Mouse (Mus musculus) liver (tissue): ENCODE results near the gene Tbc1d16.

Experiments used
- DNase-seq: peaks from one replicate; pipeline ENCODE4 v3.0.0-alpha.2; 2020; ENCODE audit warnings: mixed read lengths

The Tbc1d16 gene

DNA sequence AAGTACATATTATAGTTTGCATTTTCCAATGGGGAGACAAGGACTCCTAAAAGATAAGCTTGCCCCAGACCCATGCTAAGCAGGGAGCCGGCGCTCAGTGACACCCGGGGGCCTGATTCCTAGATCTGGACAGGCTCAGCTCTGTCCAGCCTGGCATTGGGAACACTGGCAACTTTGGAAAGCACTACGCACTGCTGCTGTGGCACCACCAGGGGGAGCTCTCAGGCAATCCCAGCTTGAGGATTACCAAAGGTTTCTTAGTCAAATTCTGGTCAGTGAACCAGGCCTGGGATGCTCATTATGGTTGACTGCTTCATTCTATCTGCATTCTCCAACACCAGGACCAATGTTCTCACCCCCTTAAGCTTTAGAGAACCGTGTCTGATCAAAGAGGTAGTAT is 21.7 kb downstream of the Tbc1d16 start:
- peak; percentile 67 for DNase-seq

DNA sequence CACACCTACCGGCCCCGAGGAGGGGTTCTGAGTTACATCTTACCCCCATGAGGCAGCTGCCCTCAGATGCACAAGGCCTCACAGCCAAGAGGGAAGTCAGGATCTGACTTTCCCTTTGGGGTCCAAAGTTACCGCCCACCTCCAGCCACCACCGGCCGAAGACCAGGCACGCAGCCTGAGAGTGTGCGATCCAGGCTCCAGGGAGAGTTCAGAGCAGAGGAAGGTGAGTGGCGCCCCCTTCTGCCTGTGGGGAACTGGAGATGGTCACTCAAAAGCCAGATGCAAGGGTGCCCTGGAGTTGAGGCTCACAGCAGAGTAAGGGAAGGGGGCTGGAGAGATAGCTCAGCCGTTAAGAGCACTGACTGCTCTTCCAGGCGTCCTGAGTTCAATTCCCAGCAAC is 22.6 kb downstream of the Tbc1d16 start:
- no peak for DNase-seq

DNA sequence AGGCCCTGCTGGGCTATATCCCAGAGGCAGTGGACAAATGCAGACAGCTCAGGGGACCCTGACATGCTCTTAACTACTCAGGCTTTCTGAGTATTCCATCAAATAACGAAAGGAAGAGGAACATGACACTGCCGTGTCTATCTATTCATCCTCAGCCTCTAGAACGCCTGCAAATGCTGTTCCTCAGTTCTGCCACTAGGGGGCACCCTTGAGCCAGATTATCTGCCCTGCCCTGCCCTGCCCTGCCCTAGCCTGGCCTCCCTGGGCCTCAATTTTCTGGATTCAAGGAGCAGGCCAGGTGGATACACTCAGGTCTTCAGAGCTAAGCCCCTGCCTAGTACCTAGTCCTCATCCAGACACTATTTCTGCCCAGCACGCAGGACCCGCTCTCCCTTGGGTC is 24.9 kb downstream of the Tbc1d16 start:
- DNase-seq: peak; percentile 45

DNA sequence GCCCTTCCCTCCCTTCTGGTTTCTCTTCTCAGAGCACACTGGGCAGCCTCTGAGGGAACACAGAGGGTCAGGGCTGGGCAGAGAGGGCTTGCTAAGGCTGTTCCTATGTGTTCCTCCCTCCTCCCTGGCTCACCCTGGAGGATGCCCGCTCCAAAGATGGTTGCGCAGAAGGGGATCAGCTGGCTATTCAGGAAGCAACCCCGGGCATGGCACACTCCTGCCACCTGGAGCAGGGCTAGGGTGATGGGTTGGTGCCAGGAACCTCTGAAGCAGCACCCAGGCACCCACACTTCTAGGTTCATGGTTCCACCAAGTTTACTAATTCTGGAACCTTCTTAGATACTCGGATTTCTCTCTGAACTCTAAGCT is 29.1 kb downstream of the Tbc1d16 start:
- DNase-seq: no peak

DNA sequence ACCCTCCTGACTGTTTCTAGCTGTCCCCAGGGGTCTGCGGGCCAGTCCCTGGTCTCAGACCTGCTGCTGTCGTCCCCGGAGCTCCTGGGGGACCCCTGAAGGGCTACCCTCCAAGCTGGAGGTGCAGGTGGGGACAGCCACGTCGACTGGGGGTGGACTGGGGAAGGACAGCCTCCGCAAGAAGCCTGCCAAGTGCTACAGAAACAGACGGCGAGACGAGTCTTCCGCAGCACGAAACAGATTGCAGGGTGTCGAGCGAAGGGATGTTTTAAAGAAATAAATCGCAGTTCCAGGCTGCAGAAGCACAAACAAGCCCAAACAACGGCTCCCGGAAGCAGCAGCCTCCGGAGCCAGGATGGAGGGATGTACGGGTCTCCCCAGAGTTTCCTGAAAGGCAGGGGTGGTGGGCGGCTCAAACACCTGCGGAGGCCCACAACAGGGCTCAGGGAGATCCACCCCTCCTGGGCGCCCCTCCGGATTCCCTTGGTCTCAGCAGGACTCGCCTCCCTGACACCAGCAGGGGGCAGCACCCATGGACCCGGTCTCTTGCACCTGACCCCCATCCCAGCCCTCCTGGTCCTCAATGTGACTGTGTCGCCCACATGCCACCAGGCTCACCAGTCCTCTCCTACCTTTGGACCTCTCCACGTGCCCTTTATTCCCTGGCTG is 29.6 kb downstream of the Tbc1d16 start:
- no peak for DNase-seq

DNA sequence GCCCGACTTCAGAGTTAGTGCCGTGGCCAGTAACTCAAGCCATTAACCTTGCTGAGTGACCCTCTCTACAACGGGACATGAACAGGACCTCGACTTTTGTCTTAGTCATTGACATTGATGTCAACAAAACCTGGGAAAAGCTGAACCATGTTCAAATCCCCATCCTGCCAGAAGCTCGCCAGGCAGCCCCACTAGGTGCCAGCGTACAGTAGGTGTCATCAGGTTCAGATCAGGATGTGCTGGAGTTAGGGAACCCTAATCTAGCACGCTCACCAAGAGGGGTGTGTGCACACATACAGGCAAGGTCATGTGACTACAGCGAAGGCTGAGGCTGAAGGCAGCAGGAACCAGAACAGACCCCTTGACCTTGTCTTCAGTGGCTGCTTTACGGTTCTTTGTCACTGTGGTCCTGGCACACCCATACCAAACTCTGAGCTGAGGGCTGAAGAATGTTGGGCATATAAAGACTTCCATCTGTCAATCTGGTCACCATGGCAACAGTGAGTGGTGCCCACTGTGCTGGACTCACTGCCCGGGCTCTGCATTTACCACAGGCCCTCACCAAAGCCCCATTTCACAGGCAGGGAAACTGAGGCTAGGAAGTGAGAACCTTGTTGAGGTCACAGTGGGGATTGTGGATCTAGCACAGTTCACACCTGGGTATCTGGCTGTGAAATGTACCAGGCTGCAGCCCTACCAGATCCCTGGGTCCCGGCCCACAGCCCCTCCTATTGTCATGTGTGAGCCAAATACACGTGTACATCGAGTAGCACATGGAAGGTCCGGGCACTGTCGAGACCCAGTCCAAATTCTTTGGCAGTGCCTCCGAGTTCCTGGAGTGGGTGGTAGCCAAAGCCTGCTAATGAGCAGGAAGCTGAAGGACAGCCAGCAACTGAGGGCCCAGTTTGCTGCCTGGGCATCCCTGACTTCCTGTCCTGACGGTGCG is 30.4 kb downstream of the Tbc1d16 start:
- DNase-seq: no peak

DNA sequence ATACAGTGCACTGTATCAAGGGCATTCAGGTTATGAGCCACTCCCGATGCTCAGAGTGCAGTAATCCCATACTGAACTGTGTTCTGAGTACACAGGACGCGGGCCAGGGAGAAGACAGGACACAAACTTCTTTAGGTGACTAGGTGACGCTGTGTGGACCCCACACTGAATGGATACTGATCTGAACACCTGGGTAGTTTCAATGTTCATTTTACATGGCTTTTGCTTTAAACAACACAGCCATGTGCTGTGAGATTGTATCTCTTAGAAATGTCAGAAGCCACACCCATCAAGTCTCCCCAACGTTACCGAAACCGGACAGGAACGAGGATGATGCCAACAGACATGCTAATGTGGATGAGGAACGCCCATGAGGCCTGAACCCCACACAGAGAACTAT is 35.7 kb downstream of the Tbc1d16 start:
- no peak for DNase-seq

DNA sequence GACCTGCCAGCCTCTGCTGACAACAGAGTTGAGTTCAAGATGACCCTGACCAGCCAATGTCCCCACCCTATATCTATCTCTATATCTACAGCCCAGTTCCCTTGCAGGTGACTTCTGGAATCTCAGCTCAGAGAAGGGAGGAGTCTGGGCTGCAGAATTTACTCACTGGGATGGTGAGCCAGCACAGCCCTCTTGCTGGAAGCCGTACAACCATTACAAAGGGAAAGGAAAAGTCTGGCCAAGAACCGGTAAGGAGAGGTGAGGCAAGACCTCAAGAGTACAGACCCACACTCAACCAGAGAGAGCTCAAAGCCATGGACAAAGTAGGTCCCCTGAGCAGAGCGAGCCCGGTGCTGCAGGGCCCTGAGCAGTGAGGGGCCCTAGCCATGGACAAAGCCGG is 36.1 kb downstream of the Tbc1d16 start:
- no peak for DNase-seq

DNA sequence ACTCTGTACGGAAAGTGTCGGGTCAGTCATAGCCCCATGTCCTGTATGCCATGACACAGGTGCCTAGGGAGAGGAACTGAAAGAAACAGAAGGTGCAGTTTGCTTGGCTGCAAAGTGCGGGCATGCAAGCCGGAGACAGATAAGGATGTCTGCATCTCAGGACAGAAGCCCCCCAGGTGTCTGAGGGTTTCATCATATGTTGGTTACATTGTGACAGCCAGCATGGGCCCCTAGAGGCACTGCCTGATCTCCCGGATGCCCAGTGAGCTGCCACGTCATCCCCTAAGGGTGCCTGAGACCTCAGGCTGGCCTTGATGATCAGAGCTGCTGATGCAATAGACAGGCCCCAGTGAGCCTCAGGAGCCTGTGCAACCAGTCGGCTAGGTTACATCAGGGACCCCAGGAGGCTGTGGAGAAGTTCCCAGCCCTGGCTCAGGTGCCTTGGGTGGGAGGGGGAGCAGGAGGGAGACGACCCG is 36.7 kb downstream of the Tbc1d16 start:
- DNase-seq: no peak

DNA sequence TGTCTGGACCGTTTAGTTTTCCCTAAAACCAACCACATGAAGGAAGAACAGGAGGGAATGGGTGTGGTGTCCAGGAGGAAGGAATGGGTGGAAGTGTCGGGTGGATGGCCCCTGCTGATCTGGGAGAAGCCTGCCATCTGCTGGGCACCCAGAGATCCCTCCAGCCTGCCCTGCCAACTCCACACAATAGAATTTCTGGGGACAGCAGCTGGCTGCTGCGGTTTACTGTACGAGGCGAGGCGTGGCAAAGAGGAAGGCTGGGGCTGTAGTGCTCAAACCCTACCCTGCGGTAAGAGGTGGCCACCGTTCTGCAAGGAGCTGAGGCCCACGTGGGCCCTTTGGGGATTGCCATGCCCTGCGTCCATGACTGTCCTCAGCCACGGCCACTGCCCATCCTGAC is 37.8 kb downstream of the Tbc1d16 start:
- DNase-seq: peak; percentile 54

DNA sequence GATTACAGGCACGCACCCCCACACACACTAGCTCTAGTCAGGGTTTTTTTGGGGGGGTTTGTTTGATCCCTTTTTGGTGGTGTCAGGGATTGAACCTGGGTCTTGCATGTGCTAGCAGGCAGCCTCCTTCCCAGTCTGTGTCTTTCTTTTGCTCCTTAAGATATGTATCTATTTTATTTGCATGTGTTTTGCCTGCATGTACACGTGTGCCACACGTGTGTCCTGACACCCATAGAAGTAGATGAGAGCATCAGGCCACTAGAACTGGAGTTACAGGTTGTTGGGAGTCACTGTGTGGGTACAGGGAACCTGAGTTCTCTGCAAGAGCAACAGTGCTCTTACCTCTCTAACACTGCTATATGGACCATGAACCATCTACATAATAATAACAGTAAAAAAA is 39.0 kb downstream of the Tbc1d16 start:
- no peak for DNase-seq

DNA sequence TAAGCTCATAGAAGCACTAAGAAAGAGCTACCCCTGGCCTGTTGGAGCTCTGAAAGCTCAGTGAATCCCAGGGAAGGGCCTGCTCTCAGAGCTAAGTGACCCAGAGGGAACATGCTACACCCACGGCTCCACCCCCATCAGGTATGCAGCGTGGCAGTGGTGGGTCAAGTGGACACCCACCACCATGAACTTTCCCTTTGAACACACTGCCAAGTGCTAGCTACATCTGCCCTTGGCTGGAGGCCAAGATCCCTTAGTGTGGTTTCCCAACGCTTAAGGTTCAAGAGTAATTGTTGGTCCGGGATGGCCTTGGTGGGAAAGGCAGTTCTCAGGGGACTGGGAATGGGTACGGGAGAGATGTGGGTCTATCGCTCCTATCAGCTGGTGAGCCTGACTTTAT is 39.9 kb downstream of the Tbc1d16 start:
- no peak for DNase-seq

DNA sequence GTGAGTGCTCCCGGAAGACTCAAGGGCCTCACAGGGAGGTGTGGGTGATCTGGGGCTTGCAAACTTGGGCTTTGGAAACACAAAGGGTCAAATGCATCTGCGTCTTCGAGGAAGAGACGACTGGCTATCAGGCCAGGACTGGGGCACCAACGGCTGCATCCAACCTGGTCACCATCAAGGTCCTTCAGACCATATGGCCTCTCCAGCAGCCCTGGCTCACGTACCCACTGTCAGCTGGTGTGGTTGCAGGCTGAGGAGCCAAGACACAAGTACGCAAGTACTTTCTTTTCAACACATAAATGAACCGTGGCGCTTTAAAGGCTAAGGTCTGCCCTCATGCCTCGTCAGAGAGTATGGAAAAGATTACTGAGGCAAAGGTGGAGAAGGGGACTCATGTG is 40.5 kb downstream of the Tbc1d16 start:
- no peak for DNase-seq

DNA sequence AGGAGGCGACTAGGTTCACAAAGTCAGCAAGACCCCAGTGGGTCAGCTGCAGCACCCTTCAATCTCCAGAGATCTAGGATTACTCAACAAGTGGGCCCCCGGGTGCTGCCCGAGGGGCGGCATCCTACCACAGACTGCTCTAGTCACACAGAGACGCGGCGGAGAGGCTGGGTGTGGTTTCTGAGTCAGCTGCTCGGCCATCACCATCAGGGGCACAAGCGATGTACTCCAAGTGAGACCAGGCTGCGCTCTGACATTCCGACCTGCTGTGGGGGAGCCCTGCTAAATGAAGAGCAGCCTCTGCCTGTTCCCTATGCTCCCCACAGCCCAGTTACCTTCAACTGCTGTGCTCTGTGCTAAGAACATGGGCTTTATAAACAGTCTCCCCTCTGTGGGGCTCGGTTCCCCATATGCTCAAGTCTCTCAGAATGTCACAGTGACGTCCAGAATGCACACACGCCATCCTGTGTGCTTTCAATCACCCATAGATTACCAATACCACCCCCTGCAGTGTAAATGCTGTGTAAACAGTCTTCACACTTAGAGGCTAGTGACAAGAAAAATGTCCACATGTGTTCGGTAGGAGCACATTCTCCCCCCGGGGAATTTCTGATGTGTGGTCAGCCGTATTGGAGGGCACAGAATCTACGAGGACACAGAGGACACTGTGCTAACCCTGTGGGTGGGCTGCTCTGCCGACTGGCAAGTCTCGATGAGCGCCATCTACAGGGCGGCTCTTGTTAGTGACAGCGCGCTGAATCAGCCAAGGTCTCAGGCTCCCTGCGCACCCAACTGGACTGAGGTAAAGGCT is 41.1 kb downstream of the Tbc1d16 start:
- peak; percentile 63 for DNase-seq

DNA sequence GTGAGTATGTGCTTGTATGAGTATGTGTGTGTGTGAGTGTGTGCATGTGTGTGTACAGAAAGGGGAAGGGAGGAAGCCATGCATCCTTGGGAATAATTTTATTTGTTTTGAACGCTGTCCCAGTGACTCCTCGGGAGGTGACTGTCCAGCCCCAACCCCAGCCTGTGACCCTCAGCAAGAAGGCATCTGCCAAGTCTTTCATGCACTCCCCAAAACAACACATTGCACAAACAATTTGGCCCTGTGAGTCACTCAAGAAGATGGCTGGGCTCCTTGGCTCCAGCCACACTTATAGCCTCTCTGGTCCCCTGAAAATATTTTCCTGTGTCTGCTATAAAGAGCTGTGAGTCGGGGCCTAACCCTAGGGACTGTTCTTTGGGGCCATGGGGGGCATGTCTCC is 41.9 kb downstream of the Tbc1d16 start:
- DNase-seq: no peak

DNA sequence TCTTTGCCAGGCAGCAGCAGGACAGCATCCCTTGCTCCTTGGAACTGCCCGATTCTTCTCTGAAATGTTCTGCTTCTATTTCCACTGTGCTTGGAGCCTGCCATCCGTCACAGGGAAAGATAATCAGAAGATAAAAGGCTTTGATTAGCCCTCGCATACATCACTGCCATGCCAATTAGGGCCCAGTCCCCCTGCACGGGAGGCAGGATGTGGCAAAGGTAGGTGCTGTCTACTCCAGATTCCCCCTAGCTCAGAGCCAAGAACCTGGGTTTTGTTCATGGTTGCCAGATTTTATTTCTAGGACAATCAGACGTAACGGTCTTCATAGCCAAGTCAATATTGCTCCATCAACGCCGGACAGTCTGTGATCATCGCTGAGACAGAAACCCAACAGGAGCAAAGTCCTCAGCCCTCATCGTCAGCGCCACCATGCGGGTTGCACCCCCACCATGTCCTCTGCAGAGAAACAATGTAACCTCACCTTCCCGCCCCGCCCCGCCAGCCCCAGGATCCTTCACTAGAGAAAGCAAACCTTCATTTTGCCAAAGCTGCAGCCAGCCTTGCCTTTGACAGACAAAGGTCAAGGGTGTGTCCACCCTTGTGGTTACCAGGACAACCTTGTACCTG is 44.5 kb downstream of the Tbc1d16 start:
- DNase-seq: no peak

DNA sequence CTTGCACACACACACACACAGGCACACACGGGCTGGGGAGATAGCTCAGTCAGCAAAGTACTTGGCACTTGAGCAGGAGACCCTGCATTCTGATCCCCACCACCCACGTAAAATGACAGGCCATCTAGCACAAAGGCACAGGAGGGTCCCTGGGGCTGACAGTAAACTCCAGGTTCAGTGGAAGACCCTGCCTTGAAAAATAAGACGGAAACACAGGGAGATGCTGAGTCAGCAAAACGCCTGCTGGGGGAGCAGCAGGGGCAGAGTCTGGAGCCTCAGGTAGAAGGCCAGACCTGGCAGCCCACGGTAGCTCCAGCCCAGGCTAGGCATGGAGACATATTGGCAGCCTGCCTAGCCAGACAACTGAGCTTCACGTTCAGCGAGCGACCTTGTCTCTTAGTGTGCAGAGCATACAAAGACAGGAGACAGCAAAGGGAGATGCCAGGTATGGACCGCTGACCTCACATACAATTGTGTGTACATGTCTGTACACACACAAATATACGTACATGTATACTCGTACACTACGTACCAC is 46.4 kb downstream of the Tbc1d16 start:
- DNase-seq: no peak

DNA sequence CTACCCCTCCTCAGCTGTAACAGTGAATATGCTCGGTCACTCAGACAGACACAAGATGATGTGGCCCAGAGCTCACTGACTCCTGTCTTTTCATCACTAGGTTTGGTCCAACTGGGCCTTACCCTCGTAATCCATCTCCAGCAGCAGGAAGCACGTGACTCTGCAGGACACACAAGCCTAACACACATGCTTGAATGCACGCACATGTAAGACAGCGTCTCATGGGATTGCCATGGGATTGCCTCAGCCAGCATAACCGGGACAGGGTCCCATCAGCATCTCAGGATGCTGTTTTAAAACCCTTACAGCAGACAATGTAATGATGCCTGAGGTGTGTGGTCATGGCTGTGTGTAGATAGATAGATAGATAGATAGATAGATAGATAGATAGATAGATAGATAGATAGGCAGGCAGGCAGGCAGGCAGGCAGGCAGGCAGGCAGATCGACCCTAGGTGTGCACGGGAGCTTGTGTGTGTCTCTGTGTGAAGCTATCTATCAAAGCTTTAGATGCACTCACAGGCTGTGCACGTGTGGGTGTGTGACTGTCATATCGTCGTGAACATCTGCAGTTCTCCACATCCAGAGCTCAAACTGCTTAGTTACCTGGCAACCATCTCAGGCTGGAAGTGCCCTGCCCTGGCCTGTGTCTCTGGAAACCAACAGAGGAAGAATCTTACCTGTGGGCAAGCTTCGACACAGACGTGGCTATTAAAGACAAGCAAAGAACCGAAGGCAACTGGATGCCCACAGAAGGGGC is 47.3 kb downstream of the Tbc1d16 start:
- DNase-seq: no peak

DNA sequence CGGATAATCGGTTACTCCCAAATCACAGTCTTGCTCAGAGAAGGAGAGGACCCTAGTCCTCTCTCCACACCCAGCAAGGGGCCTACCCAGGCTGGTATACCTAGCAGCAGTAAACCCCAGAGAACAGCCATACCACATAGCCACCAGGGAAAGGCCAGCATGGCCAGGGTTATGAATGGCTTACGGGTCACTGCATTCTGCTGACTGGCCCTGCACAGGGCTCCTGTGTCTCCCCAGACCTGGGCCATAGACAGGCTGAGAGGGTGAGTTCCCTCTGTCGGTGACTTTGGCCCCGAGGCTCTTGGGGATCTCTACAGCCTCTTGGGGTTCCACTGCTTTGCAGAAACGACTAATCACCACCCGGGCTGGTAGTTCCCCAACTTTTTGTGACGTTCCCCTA is 50.0 kb downstream of the Tbc1d16 start:
- DNase-seq: no peak

DNA sequence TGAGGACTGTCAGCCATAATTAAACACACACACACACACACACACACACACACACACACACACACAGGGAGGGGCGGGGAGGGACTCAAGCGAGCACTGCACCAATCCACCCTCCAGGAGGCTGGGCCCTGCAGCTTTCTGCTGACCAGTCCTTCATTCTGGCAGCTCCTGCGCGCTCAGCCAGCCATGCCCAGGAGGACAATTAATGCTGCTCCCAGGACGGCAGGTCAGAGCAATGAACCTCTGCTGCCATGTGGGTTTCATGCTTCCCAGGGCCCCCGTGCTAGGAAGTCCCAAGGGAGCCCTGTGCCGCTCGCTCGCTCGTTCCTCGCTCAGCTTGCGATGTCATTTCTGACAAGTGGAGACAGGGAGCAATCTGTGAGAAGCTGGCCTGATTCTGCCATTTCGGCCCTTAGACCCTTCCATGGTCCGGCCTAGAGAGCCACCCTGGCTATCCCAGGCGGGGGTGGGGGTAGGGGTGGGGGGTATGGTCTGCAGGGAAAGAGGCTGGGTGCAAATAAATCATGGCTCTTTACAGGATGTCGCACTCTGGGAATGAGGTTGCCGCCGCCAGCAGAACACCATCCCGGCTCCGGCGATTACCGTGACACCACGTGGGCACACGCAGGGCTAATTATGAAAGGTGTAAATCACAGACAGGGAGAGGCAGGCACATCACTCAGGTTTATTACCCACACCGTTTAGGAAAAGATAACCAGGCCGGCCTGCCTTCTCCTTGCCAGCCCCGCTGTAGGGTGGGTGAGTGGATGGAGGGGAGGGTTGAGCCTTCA is 51.7 kb downstream of the Tbc1d16 start:
- no peak for DNase-seq

DNA sequence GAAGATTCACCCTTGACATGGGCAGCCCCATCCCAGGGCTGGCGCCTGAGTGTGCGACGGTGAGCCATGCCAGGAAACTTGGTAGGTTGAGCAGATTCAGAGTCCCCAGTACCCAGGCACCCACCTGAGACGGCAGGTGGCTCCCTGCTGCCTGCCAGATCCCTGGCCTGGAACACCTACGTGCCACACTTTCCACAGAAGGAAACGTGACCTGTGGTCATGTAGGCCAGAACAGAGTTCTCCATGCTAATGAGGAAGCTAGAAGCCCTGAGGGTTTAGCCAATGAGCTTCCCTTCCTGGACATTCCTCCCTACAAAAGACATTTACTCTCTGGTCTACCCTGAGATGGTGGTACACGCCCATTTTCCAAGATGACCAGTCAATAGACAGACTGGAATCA is 56.7 kb downstream of the Tbc1d16 start:
- DNase-seq: no peak
